Mouse (Mus musculus) embryonic facial prominence, embryonic 14.5 days (tissue): ENCODE measurements at regions not wholly inside any gene's neighbourhood (a gene's known extent, or its start where the extent isn't known, plus 50 kb on each side); places are given as distances from the start of the nearest gene placed in this dataset.

Experiments
- ATAC-seq: fragments of 200-750 bp; cut with Nextera tagmentation; 2 replicates; pipeline ENCODE4 v1.8.0; 2017; ENCODE audit warnings: low read depth, moderate number of reproducible peaks, moderate TSS enrichment
- DNase-seq: peaks from one replicate; pipeline ENCODE4 v3.0.0-alpha.2; 2015; ENCODE audit warnings: low spot score
- H3K27ac ChIP-seq: fragments of 300-500 bp; sonication (generic); replicated peaks from 2 replicates; pipeline ENCODE4 v1.5.1; 2014; ENCODE audit warnings: low read depth, mild to moderate bottlenecking, low read length, moderate library complexity
- H3K27me3 ChIP-seq: fragments of 300-500 bp; sonication (generic); replicated peaks from 2 replicates; pipeline ENCODE4 v1.6.1; 2014; ENCODE audit warnings: low read length; ENCODE audit not compliant: control insufficient read depth, insufficient read depth
- H3K36me3 ChIP-seq: fragments of 300-500 bp; sonication (generic); 2 replicates; pipeline ENCODE4 v1.6.1; 2014; ENCODE audit warnings: low read length, mixed read lengths; ENCODE audit not compliant: control insufficient read depth, insufficient read depth
- H3K4me1 ChIP-seq: fragments of 300-500 bp; sonication (generic); 2 replicates; pipeline ENCODE4 v1.6.1; 2014; ENCODE audit warnings: antibody characterized with exemption, low read length; ENCODE audit not compliant: control insufficient read depth, insufficient read depth
- H3K4me2 ChIP-seq: fragments of 300-500 bp; sonication (generic); 2 replicates; pipeline ENCODE4 v1.6.1; 2014; ENCODE audit warnings: low read depth, mild to moderate bottlenecking, low read length, moderate library complexity, mixed read lengths
- H3K4me3 ChIP-seq: fragments of 300-500 bp; sonication (generic); 2 replicates; pipeline ENCODE4 v1.5.1; 2014; ENCODE audit warnings: low read depth, mild to moderate bottlenecking, low read length
- H3K9ac ChIP-seq: fragments of 300-500 bp; sonication (generic); 2 replicates; pipeline ENCODE4 v1.6.1; 2014; ENCODE audit warnings: low read depth, mild to moderate bottlenecking, low read length, moderate library complexity, mixed read lengths
- H3K9me3 ChIP-seq: fragments of 300-500 bp; sonication (generic); 2 replicates; pipeline ENCODE4 v1.6.1; 2016; ENCODE audit warnings: low read length; ENCODE audit not compliant: control insufficient read depth
- WGBS: fragments of 180-500 bp; shearing (Covaris S2); extraction: QIAGEN DNeasy Blood & Tissue Kit; methylation state at CpG from one replicate; pipeline ENCODE4 v1.1.7; 2014; 5-methylcytosine and 5-hydroxymethylcytosine counted together

DNA sequence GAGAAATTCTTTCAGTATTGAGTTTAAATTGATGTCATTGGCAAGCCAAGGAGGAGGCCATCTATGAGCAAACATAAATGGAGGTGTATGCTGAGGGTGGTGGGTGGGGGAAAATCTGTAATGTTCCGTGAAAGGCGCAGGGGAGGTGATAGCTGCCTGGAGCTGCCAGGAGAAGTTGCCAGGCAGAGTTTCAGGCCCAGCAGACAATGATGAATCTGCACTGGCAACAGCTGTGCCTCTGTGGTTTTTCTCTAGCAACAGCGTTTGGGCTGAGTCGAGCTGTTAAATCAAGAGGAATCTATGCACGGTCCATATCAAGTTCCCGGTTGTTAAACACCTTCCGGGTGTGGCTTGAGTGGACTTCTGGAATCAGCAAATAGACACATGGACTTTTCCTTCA is 120.7 kb upstream of the Lhx8 start:
- no peaks in the 10 kb centered on the region for H3K27me3 ChIP-seq
- H3K9me3 ChIP-seq = no peaks in the 10 kb centered on the region; the same call in 1 of the 2 replicates
- no peak overlapping the region for H3K4me2 ChIP-seq
- H3K9ac ChIP-seq = no peak overlapping the region
- ATAC-seq (0 out of 2 replicates have a peak, but pooled peaks have one; percentile 41), DNase-seq (peak; percentile 55)
- no peak overlapping the region for H3K4me3 ChIP-seq
- no peaks in the 10 kb centered on the region for H3K36me3 ChIP-seq
- no peaks in the 10 kb centered on the region for H3K4me1 ChIP-seq
- WGBS = 53% methylated on average over 7 of the region's 7 CpGs
- H3K27ac ChIP-seq = no peak overlapping the region

GRCm38 (mm10) chr3:154443351-154444075 is 113.1 kb upstream of the Lhx8 start:
- WGBS = 45% methylated on average over 10 of the region's 10 CpGs
- no peak overlapping the region for H3K9ac ChIP-seq
- H3K27me3 ChIP-seq = no peaks in the 10 kb centered on the region
- H3K9me3 ChIP-seq = no peaks in the 10 kb centered on the region; the same call in 1 of the 2 replicates
- H3K27ac ChIP-seq = no peak overlapping the region
- H3K4me3 ChIP-seq = no peak overlapping the region
- no peaks in the 10 kb centered on the region for H3K4me1 ChIP-seq
- DNase-seq (peak; percentile 34), ATAC-seq (no peak)
- no peaks in the 10 kb centered on the region for H3K36me3 ChIP-seq
- no peak overlapping the region for H3K4me2 ChIP-seq

GRCm38 (mm10) chr3:154441454-154441853 is 111.0 kb upstream of the Lhx8 start:
- no peaks in the 10 kb centered on the region for H3K4me1 ChIP-seq
- H3K4me3 ChIP-seq = no peak overlapping the region
- no peak overlapping the region for H3K4me2 ChIP-seq
- DNase-seq (no peak), ATAC-seq (no peak)
- H3K9me3 ChIP-seq = 0 out of 2 replicates have a peak, but pooled peaks cover 3% of the 10 kb centered on the region
- H3K36me3 ChIP-seq = no peaks in the 10 kb centered on the region
- no peak overlapping the region for H3K9ac ChIP-seq
- H3K27ac ChIP-seq = no peak overlapping the region
- no peaks in the 10 kb centered on the region for H3K27me3 ChIP-seq

GRCm38 (mm10) chr3:154440899-154441298 is 110.4 kb upstream of the Lhx8 start:
- no peak for DNase-seq
- Histone ChIP-seq H3K27me3 (no peaks in the 10 kb centered on the region), H3K4me2 (no peak overlapping the region), H3K9me3 (0 out of 2 replicates have a peak, but pooled peaks cover 4% of the 10 kb centered on the region), H3K4me1 (no peaks in the 10 kb centered on the region), H3K27ac (no peak overlapping the region), H3K36me3 (no peaks in the 10 kb centered on the region), H3K9ac (no peak overlapping the region), H3K4me3 (no peak overlapping the region)
- WGBS = 47% methylated on average over 2 of the region's 2 CpGs
- no peak for ATAC-seq

- H3K4me1 ChIP-seq = peaks cover 5% of the 10 kb centered on the region; the same call in 1 of the 2 replicates
- H3K27ac ChIP-seq = no peak overlapping the region
- no peaks in the 10 kb centered on the region for H3K27me3 ChIP-seq
- 78% methylated on average over 7 of the region's 7 CpGs for WGBS
- H3K36me3 ChIP-seq = no peaks in the 10 kb centered on the region
- H3K9ac ChIP-seq = no peak overlapping the region
- H3K9me3 ChIP-seq = no peaks in the 10 kb centered on the region
- ATAC-seq (no peak), DNase-seq (no peak)
- H3K4me2 ChIP-seq = no peak overlapping the region
- no peak overlapping the region for H3K4me3 ChIP-seq
Measured at GRCm38 (mm10) chr3:154430856-154431255, 100.4 kb upstream of the Lhx8 start.

- Histone ChIP-seq H3K27ac (no peak overlapping the region), H3K36me3 (no peaks in the 10 kb centered on the region), H3K27me3 (no peaks in the 10 kb centered on the region), H3K4me1 (peaks cover 5% of the 10 kb centered on the region; the same call in 1 of the 2 replicates), H3K9me3 (no peaks in the 10 kb centered on the region), H3K4me2 (no peak overlapping the region), H3K9ac (no peak overlapping the region), H3K4me3 (no peak overlapping the region)
- WGBS = 89% methylated on average over 6 of the region's 6 CpGs
- no peak for DNase-seq
- ATAC-seq = no peak
Measured at GRCm38 (mm10) chr3:154429666-154430065, 99.2 kb upstream of the Lhx8 start.

DNA sequence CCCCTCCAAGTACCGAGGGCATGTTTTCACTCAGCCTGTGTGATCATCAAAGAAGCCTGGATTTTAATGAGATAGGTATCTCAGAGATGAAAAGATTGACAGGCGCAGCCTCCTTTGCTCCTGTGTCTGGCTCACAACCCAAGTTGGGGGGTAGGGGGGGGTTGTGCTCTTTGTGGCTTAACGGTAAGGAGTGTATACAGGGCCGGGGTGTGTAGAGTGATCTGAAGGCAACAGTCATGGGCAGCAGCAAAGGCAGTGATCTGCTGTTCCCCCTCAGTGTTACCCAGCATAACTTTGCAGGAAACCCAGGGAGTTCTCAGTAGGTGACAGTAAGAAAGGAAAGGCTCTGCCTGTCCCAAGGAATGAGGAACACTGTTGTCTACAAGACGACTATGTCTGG is 94.1 kb upstream of the Lhx8 start:
- H3K27ac ChIP-seq = no peak overlapping the region
- DNase-seq (no peak), ATAC-seq (no peak)
- H3K27me3 ChIP-seq = no peaks in the 10 kb centered on the region
- H3K9me3 ChIP-seq = no peaks in the 10 kb centered on the region
- no peaks in the 10 kb centered on the region for H3K4me1 ChIP-seq
- no peak overlapping the region for H3K4me3 ChIP-seq
- H3K4me2 ChIP-seq = no peak overlapping the region
- H3K9ac ChIP-seq = no peak overlapping the region
- 64% methylated on average over 5 of the region's 5 CpGs for WGBS
- no peaks in the 10 kb centered on the region for H3K36me3 ChIP-seq

DNA sequence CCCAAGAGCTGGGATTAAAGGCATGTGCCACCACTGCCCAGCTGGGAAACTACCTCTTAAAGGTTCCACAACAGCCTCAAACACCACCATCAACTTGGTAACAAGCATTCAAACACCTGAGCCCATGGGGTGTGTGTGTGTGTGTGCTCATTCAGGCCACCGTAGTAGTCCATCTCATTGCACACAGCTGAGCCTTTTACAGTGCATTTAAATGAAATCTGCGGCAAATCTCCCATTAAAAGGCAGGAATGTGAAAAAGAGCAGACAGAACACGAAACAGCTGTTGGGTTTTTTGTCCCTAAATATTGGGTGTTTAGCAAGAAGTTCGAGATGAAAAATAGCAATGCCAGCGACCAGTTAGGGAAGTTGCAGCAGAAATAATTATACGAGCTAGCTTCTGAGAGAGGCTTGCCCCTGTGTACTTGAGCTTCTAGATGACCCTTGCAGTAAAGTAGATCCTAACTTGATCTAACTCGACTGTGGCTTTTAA is 91.0 kb upstream of the Lhx8 start:
- H3K27ac ChIP-seq = no peak overlapping the region
- no peaks in the 10 kb centered on the region for H3K9me3 ChIP-seq
- 58% methylated on average over 7 of the region's 7 CpGs for WGBS
- no peaks in the 10 kb centered on the region for H3K36me3 ChIP-seq
- no peaks in the 10 kb centered on the region for H3K4me1 ChIP-seq
- H3K4me2 ChIP-seq = no peak overlapping the region
- ATAC-seq (no peak), DNase-seq (no peak)
- no peak overlapping the region for H3K4me3 ChIP-seq
- no peak overlapping the region for H3K9ac ChIP-seq
- H3K27me3 ChIP-seq = no peaks in the 10 kb centered on the region
